Mouse (Mus musculus) ES-E14 (cell line): ENCODE measurements around the gene Mybpc3.

Source experiments
- HCFC1 ChIP-seq: IDR thresholded peaks from 2 replicates; pipeline ENCODE4 v1.6.1; 2012; ENCODE audit warnings: low read length, inconsistent platforms, borderline replicate concordance; ENCODE audit not compliant: insufficient read depth
- ZC3H11A ChIP-seq: IDR thresholded peaks from 2 replicates; pipeline ENCODE4 v1.6.1; 2012; ENCODE audit warnings: low read depth, mild to moderate bottlenecking, inconsistent platforms, low read length, borderline replicate concordance

- TF ChIP-seq ZC3H11A (no peak), HCFC1 (no peak)
Observed at GRCm38 (mm10) chr2:91068162-91068871, 49.6 kb upstream of the Mybpc3 start.
